Mouse (Mus musculus): ENCODE measurements around the gene Hoxb9.

DNA sequence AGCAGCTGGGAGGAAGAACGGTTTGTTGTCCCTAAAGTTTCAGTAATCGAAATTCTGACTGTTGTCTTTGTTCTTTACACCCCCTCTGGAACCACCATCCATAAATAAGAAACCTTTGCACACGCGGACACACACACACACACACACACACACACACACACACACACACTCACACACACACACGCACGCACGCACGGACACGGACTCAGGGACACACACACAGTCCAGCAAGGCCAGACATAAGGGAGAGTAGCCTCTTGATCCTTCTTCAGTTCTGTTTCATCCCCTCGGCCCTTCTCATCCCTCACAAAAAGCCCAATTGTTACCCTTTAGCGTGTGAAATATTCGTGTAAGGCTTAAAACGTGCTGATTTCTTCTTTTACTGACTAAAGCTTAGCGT is 7.1 kb downstream of the Hoxb9 start:
- no peak for TF ChIP-seq POLR2A (IDR thresholded peaks at IDR 0.05; ENCODE audit: insufficient read depth, low read depth, low read length)
- TF ChIP-seq CTCF (IDR thresholded peaks at IDR 0.05; ENCODE audit: insufficient read depth, low read depth, low read length), result no peak
